Mouse (Mus musculus) gastrocnemius, postnatal 25 days (tissue): ENCODE results near the gene Dlgap4. TPM values are rescaled to one million over a fixed set of nuclear protein-coding genes. Genes with fewer than 3 reads are reported as not detected.

Experiments
- DNase-seq: peaks from one replicate; pipeline ENCODE4 v3.0.0; 2022
- long read RNA-seq, 2 experiments: library from polyadenylated mRNA; stranded (forward); transcript quantifications; one replicate each; pipeline ENCODE4 v2.0.0; 2021
- total RNA-seq, 2 experiments: library from RNA; stranded (reverse); gene quantifications; 1 replicate in 1 of 2; 2 replicates in 1 of 2; pipeline ENCODE4 v1.2.3; 2021

Gene Dlgap4
- 10 to 100 TPM; 50.4 to 55.7 TPM for total RNA-seq
- long read RNA-seq, experiment 1, transcript Dlgap4-203 (7 exons, 3,402 nt), result major isoform, 15 of 37 reads
- long read RNA-seq, experiment 1, partial matches to known transcripts, result 1 of 37 reads
- long read RNA-seq, experiment 1, other reads (novel, unspliced or antisense), result 20 of 37 reads
- long read RNA-seq, experiment 2, transcript Dlgap4-203 (7 exons, 3,402 nt), result major isoform, 27 of 59 reads
- long read RNA-seq, experiment 2, partial matches to known transcripts, result 7 of 59 reads
- long read RNA-seq, experiment 2, other reads (novel, unspliced or antisense), result 22 of 59 reads

DNA sequence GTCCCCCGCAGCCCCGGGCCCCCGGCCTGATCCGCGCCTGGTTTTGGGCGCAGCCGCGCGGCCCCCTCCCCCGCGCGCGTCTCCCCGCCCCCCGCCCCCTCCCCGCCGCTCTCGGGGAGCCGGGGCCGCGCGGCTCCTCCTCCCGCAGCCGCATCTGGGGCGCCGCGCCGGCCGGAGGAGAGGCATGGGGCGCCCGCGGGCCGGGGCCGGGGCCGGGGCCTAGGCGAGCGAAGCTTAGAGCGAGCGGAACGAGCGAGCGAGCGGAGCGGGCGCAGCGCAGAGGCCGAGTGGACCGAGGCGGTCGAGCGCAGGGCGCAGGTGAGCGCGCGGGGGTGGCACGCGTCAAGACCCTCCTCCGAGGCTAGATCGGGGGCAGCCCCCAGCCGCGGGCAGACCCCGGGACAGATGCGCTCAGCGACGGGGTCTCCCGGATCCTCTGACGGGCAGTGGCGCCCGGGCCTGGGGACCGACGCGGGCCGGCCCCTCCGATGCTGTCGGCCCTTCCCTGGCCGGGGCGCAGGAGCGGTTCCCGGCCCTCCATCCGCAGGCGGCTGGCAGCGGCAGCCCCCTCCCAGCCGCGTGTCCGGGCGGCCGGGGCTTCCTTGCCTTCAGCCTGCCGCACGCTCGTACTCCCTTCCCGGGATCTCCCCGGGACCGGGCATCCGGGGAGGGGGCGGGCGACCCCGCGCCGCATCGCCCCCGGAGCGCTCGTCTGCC is at the start of gene Dlgap4:
Dlgap4 (plus strand) TSS at position 165 of the 717 bp plus-strand sequence.
- no peak for DNase-seq

DNA sequence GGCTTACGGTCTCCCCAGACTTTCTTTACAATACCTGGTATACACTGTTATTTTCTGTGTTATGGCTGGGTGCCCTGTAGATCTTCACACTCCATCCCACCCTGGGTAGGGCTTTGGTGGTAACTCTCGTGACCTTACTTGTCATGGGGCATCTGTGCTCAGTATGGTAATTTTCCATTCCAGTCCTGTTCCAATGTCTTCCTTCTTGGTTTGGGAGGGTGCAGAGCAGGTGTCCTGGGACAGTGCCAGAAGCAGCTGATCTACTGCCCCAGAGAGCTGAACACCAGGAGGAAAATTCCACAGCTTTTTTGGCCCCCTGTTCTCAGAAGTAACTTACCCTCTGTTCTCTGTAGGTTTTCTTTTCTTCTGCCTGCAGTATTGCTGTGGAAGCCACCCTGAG is 47.0 kb upstream of the Dlgap4 start:
- DNase-seq, result no peak

DNA sequence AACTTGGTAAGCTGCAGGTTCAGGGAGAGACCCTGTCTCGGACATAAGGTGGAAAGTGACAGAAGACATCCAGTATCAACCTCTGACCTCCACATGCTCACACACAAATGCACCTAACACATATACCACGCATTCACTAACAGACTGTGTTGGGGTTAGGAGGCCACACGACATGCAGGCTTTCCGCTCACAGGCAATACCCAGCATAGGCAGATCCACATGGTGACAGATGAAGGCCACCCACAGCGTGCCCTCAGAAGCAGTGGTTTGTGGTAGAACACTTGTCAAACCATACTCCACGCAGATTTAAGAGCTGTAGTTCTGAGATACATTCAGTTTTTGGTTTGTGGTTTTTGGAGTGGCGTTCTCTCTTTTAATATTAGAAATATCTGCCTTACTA is 44.9 kb upstream of the Dlgap4 start:
- DNase-seq, result no peak

DNA sequence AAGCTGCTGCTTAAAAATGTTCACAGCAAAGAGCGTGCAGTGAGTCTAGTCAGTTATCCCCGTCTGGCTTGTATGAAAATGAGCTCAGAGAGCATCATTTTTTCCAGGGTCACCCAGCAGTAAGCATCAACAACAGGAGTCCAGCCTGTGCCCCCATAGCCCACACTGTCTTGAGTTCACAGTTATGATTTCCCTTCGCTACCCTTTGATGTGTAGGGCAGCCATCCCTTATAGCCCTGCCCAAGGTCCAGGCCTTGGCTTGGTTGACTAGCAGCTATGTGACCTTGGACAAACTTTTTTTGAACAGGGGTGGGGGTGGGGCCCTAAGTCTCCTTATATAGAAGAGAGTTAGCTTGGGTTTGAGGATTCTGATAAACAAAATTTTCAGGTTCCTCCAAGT is 44.2 kb upstream of the Dlgap4 start:
- no peak for DNase-seq

DNA sequence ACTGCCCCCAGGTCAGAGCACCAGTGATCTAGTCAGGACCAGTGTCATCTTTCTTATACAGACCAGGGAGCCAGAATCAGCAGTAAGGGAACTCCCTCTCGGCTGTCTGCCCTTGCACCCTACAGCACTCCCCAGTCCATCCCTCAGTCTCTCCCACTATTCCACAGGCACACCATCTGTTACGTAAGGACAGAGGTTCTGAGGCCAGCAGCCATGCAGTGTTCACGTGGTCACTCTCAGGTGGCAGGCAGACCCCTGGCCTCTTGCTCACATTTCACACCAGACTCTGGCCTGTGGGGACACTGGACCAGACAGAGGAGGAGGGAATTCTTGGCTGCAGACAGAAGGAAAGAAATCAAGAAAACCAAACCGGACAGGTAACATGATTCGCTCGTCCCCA is 42.0 kb upstream of the Dlgap4 start:
- DNase-seq, result no peak

DNA sequence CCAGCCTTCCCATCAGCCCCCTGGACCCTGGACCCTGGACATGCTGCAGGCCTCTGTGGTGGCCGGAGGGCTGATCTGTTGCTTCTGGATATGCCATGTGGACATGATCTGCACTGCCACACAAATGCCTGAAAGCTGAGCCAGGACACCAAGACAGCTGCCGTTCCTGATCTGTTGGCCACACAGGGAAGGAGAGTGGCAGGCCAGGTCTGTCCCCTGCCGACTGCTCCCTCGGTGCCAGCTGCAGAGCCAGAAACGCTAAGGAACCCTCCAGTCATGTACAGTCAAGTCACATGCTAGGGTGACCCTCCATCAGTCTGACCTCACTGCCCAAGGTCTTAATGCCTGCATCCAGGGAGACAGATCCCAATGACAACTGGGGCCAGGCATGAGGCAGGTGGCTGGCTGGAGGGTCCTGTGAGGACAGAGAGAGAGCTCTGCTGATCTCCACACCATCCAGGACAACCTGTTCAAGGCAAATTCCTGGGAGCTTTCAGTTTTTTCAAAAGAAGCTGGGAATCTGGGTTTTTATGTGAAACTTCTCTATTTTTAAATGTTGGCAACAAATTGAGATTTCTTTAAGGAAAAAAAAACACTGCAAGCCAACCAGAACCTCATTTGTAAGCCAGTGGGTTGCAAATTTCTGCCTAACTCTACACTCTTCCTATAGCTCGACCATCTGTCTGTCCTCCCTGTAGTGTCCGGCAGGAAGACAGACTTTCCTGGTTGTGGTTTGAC is 36.5 kb upstream of the Dlgap4 start:
- no peak for DNase-seq

DNA sequence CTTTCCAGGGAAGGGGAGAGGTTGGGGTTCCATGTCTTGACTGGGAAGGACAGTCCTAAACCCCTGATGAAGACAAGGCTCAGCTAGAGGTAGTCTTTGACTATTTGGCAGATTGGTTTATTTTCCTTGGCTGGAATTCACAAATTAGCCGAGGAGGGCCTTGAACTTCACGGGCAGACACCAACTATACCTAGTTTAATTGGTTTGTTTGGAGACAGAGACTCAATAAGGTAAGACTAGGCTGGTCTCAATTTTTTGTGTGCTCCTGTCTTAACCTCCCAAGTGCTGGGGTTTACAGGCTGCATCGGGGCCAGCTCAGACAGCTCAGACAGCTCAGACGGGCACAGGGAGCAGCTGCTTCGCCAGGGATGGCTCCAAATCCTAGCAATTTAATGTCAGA is 33.0 kb upstream of the Dlgap4 start:
- DNase-seq, result no peak

DNA sequence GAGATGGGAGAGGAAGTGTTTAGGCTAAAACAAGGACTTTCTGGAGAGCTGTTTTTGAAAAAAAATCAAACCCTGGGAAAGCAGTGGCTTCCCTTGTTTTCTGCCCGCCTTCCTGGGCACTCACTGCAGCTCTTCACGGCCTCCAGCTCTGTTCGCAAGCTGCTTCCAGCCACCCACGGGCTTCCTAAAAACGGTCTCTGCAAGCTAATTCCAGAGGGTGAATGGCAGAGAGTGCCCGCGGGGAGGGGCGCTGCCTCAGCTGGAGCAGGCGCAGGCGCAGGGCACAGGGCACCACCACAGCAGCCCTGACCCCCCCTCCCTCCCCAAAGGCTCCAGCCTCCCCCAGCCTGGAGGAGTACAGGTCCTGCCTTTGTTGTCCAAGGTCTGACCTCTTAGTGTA is 32.3 kb upstream of the Dlgap4 start:
- DNase-seq, result no peak

DNA sequence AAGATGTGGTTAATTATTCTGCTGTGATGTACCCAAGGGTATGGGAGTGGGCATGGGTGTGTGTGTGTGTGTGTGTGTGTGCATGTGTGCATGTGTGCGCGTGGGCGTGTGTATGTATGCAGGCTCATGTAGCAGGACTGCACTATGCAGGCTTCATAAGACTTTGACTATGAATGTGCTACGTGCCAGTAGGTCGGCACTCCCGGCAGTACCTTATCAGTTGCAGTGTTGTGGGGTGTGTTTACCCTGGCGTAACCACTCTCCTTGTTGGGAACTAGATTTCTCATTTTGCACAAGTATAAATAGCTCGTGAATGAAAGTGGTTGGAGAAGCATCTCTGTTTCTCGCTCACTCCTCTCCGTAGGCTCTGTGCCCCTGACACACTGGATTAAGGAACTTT is 30.6 kb upstream of the Dlgap4 start:
- DNase-seq, result no peak

DNA sequence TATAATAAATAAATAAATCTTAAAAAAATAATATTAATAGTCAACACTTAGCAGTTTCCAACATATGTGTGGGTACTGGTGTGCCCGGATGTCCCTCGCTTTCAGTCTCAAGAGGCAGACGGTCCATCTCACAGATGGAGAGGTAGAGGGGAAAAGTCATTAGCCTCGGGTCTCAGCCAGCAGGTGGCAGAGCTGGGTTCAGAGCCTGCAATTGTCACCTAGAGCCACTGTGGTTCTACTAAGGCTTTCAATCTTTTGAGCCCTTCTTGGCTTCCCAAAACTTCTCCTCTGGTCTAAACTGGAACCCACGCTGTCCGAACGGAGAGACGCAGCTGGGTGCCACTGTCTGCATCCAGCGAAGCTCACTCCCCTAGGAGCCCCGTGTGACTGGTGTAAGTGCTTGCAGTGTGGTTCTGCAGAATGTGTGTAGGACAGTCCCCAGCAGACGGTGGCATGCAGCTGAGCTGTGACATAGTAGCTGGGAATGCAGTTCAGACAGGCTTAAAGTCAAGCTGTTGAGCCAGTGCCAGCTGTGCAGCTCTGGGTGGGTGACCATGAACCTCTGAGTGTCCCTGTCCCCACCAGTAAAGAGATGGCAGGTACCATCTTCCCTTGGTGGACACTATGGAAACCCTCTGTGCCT is 29.2 kb upstream of the Dlgap4 start:
- DNase-seq, result no peak

DNA sequence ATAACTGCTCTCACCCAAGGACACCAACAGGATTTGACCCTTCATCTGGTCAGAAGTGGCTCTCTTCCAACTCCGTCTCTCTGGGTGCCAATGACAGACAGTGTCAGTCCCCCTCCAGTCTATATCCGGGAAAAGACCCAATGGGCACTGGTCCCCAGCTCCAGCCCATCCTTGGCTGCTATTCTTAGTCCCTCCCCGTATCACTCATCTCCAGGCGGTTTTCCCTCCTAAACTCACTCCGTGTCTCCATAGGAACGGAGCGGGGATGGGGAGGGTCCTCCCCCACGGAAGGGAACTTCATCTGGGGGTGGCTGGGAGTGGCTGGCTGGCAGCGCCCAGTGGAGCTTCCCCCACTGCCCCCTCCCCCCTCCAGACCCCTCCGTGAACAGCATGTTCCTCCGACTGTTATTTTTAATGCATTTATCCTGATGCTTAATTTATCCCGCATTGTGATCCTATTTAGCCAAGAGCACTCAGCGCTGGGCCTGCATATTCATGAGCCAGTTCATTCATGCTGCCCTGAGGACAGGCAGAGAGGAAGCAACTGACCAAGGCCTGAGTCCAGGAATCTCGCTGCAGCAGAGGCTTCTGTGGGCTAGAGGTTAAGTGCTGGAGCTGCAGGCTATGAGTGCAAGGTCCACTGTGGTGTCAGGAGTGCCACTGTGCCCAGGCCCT is 28.6 kb upstream of the Dlgap4 start:
- no peak for DNase-seq

DNA sequence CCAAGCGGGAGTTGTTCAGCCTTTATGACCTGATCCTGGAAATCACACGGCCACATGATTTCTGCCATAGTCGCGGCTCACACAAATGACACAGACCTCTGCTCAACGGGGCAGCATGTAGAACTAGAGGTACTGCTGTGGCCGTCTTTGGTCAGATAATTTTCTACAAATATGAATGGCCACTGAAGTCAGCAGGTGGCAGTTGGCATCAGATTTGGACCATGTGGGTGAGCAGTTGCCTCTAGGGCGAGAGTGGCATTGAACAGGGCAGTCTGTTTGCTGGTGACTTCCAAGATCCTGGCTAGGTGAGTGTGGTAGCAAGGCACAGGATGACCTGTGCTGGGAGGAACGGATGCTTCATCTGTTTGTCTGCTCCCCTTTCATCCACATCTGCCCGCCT is 24.0 kb upstream of the Dlgap4 start:
- DNase-seq, result no peak

DNA sequence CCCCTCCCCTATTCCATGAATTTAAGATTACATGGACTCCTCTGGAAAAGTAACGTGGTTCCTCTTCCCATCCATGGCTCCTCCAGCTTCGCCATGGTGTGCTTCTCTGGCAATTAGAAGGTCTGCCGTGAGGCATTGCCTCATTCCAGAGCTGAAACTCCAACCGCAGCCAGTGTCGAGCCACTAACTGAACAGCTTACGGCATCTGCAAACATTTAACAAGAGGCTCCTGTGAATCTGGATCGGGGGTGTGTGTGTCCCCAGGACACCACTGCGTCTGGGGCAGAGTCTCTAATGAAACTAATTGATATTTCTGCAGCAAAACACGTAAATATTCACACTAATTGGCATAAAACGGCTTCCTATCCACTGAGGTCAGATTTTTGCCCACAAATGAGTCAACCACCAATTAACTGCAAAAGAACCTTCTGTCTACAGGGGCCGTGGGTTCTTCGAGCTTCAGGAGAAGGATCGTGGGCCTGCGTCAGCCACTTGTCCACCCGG is 18.5 kb upstream of the Dlgap4 start:
- DNase-seq, result no peak

DNA sequence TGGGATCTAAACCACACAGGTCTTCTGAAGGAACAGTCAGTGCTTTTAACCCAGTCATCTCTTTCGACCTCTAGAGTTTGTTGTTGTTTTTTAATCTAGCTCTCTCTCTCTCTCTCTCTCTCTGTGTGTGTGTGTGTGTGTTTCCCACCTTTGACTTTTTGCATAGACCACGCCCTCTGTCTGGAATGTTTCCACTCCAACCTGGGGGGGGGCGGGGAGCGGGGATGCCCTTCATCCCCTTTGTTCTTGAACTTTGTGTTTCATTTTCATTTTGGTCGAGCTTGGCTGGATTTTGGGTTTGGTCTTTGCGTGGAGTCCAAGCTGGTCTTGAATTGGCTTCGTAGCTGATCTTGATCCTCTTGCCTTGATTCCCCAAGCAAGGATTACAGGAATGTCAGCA is 10.9 kb upstream of the Dlgap4 start:
- DNase-seq, result no peak

DNA sequence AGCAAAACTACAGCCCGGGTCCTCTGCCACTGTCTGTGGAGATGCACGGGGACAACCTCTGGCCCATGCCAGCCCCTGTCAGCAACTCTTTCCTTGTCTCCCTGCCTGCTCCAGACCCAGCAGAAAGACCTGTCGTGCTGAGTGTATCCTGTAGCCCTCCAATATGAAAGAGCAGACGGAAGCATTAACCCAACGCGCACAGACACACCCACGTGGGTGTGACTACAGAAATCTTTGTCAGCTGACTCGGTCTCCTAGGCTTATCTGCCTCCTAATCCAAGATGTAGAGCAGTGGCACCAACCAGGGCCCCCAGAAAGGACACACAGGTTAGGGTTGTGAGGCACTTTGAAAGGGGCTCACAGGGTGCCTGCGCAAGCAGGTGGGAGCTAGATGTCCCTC is 9.8 kb upstream of the Dlgap4 start:
- DNase-seq, result no peak

DNA sequence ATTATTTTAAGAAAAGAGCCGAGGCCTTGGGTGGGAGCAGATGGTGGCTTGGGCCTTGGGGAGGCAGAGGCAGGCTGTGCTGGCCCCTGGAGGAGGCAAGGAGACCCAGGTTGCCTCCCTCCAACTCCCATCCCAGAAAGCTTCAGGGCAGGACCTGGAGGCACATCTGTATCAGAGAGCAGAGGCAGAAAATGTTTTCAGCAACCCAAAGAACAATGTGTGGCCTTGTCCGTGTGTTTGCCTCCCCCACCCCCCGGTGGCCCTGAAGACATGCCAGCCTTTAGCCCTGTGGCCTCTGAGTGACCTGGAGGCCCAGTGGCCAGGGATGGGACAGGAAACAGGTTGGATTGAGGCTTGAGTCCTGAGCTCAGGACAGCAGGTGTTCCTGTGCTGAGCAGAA is 8.4 kb upstream of the Dlgap4 start:
- no peak for DNase-seq

DNA sequence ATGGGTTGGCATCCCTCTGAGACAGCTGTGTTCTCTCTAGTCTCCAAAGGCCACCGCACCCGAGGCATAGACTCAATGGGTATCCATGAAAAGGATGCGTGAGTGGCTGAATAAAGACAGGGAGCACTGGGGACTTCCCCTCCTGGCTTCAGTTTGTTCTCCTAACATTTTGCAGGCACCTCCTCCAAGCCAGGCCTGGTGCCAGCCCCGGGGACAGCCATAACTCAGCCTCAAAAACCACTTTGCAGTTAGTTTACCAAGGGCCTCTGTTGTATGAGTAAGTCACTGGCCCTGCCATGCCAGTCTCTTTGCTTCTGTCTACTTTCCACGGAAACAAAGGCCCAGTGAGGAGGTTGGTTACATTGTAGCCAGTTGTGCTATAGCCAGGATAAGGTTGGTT is 7.5 kb upstream of the Dlgap4 start:
- DNase-seq, result no peak

DNA sequence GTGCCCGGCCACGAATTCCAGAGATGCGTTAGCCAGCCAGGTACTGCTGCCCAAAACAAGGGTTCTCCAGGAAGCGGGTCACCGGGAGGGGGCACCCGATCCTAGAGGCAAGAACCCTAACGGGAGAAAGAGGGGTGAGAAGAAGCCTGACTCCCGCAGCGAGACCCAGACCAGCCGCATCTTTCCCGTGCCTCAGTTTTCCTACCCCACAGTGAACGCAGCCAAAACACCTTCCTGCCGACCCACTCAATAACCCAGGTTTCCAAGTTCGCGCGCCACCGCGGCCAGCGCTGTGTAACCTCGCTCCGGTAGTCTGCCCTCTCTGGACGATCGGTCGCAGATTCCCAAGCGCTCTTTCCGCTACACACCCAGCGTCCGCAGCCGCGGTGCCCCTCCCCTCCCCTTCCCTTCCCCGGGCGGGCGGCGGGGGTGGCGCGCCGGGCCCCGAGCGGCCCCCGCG is 394 bp upstream of the Dlgap4 start:
- peak; percentile 21 for DNase-seq

DNA sequence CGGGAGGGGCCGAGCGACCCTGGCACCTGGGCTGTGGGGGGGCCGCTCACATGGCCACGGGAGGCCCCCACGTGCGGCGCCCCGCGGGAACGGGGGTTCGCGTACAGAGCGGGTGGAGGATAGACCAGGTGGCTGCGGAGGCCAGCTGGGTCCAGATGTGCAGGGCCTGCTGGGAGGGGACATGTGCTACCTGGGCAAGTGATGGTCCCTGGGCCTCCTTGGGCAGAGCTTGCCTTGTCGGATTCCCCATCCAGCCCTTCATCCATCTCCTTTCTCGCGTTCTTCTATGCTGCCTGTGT is 702 bp downstream of the Dlgap4 start:
- no peak for DNase-seq

DNA sequence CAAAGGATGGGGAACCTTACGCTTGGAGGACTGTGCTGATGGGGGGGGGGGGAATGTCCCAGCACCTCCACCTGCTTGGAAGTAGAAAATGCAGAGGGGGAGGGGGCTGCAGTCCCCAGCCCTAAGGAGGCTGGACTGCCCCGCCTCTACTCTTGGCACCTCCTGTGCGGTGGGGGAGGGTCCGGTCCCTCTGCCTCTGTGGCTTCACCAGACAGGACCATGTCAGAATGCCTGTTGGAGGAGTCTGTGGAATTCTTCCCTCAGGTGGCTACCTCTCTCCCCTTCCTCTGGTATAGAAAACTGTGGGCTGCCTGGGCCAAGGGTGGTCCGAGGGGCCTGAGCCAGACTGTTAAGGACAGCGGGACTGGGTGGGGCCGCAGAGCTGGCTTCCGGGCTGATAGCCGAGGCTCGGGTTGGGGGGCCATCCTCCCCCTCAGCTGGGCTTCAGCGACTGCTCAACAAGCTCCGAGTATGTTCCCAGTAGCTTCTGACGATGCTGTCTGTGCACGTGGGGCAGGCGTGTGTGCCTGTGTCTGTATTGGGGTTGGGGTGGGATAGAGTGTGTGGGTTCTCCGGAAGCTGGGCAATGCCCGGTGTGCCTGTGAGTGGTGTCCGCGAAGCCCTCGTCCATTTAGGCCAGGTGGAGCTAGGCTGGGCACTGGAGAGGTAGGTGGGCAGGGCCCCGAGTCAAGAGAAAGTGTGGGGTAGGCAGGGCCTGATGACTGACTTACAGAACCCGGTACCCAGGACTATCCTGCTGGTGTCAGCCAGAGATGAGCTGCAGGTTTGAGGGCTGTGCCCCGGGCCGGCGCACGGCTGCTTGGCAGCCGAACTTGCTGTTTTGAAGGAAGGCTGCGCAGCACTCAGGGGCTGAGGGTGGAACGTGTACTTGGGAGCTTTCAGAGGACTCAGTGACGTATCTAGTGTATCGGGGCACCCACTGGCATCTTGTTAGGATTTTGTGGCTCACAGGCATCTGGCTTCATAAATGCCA is 1.5 kb downstream of the Dlgap4 start:
- no peak for DNase-seq

DNA sequence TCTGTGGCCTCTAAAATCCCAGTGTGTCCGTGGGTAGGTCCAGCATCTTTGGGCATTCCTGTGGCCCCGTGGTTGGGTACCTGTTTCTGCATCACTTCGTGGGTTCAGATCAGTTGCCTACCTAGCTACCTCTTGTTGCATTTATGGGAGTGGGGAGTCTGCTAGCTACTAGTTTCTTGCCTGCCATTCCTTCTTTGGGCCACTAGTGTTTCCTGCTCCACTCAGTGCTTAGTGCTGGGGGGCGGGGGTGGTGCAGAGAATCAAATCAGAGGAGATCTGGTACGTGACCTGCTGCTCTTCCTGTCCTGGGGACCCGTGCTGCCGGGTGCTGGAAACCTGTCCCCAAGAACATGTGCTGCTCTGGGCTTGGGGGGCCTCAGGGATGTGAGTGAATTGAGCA is 3.0 kb downstream of the Dlgap4 start:
- no peak for DNase-seq
